Mouse (Mus musculus) MEL (cell line): Measurements from ENCODE around the gene Vps50.

Source experiments
- CTCF ChIP-seq, 3 experiments: IDR thresholded peaks in 2 of 3; conservative IDR thresholded peaks in 1 of 3; 2 replicates each; pipeline ENCODE4 v1.5.1; 2011 to 2012; ENCODE audit warnings: low read length in 3 of 3, low read depth in 2 of 3, mild to moderate bottlenecking in 2 of 3, improper control_type of control experiment in 1 of 3, inconsistent platforms in 1 of 3, mixed read lengths in 1 of 3, moderate library complexity in 1 of 3; ENCODE audit not compliant: control insufficient read depth in 1 of 3, insufficient read depth in 1 of 3, poor library complexity in 1 of 3, severe bottlenecking in 1 of 3
- EP300 ChIP-seq, 2 experiments: IDR thresholded peaks; 2 replicates each; pipeline ENCODE4 v1.6.1; 2011; ENCODE audit warnings: improper control_type of control experiment in 2 of 2, low read length in 2 of 2, low read depth in 1 of 2, mild to moderate bottlenecking in 1 of 2
- ETS1 ChIP-seq: IDR thresholded peaks from 2 replicates; pipeline ENCODE4 v1.6.1; 2012; ENCODE audit warnings: low read depth, mild to moderate bottlenecking, inconsistent platforms, low read length, improper control_type of control experiment, moderate library complexity
- MAFK ChIP-seq: IDR thresholded peaks from 2 replicates; pipeline ENCODE4 v1.6.1; 2011; ENCODE audit warnings: low read depth, mild to moderate bottlenecking, low read length, improper control_type of control experiment, borderline replicate concordance
- MEF2A ChIP-seq: IDR thresholded peaks from 2 replicates; pipeline ENCODE4 v1.6.1; 2014; ENCODE audit warnings: low read depth, mild to moderate bottlenecking, inconsistent platforms, low read length, improper control_type of control experiment; ENCODE audit not compliant: poor library complexity, insufficient replicate concordance, severe bottlenecking; ENCODE audit errors: extremely low read depth
- POLR2A ChIP-seq, 2 experiments: IDR thresholded peaks; 2 replicates each; pipeline ENCODE4 v1.6.1; 2011 to 2012; ENCODE audit warnings: low read length in 2 of 2, mild to moderate bottlenecking in 2 of 2, control low read depth in 1 of 2, improper control_type of control experiment in 1 of 2, low read depth in 1 of 2, moderate library complexity in 1 of 2; ENCODE audit not compliant: control insufficient read depth in 1 of 2, insufficient read depth in 1 of 2, poor library complexity in 1 of 2
- POLR2AphosphoS5 ChIP-seq: IDR thresholded peaks from 2 replicates; pipeline ENCODE4 v1.6.1; 2012; ENCODE audit warnings: low read depth, borderline replicate concordance, mild to moderate bottlenecking, inconsistent platforms, low read length, moderate library complexity, mixed read lengths
- SIN3A ChIP-seq: IDR thresholded peaks from 2 replicates; pipeline ENCODE4 v1.6.1; 2012; ENCODE audit warnings: low read length, improper control_type of control experiment, inconsistent platforms
- ZC3H11A ChIP-seq: IDR thresholded peaks from 2 replicates; pipeline ENCODE4 v1.6.1; 2012; ENCODE audit warnings: low read depth, mild to moderate bottlenecking, inconsistent platforms, low read length, improper control_type of control experiment

DNA sequence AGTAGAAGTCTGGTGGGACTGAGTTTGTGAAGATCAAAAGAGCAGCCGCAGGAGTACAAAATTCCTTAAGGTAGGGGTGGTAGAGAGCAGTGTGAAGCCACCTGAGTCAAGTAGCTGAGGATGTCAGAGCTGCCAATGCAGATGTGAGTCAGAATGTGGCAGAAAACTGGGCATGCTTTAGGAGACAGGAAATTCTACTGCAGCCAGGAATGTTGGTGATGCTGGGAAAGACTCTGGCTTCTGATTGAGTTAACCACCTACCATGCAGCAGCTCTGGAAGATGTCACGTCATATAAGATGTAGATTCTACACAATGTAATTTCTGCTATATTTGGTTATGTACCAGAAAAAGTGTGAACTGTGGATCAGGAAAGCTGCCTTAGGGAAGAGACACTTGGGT lies 114.6 kb downstream of the Vps50 start:
- TF ChIP-seq SIN3A: no peak
- no peak for TF ChIP-seq CTCF (IDR thresholded peaks at IDR 0.05 in 2 of 3, conservative IDR thresholded peaks at IDR 0.05 in 1 of 3; ENCODE audit: control insufficient read depth in 1 of 3, insufficient read depth in 1 of 3, low read depth in 2 of 3, low read length in 3 of 3, poor library complexity in 1 of 3, severe bottlenecking in 1 of 3)
- TF ChIP-seq MAFK: no peak
- TF ChIP-seq ETS1: no peak
- no peak for TF ChIP-seq EP300 (IDR thresholded peaks at IDR 0.05; ENCODE audit: low read depth in 1 of 2, low read length in 2 of 2)
- no peak for TF ChIP-seq POLR2AphosphoS5
- no peak for TF ChIP-seq ZC3H11A
- no peak for TF ChIP-seq MEF2A
- TF ChIP-seq POLR2A (IDR thresholded peaks at IDR 0.05; ENCODE audit: control insufficient read depth in 1 of 2, insufficient read depth in 1 of 2, low read depth in 1 of 2, low read length in 2 of 2, poor library complexity in 1 of 2): no peak
